Mouse (Mus musculus) limb, embryonic 14.5 days (tissue): ENCODE data around the gene Dlg2. TPM values are rescaled to one million over a fixed set of nuclear protein-coding genes. Genes with fewer than 3 reads are reported as not detected.
A peak's percentile ranks its signal among the peaks of the same experiment; 100 is the strongest.

Source experiments
- ATAC-seq: fragments of 200-750 bp; cut with Nextera tagmentation; 2 replicates; pipeline ENCODE4 v1.8.0; 2017; ENCODE audit warnings: low read depth, moderate number of reproducible peaks, moderate TSS enrichment; ENCODE audit not compliant: low FRiP score
- DNase-seq: peaks from one replicate; pipeline ENCODE4 v3.0.0-alpha.2; 2015; ENCODE audit warnings: low spot score
- H3K27ac ChIP-seq: fragments of 300-500 bp; sonication (generic); replicated peaks from 2 replicates; pipeline ENCODE4 v1.5.1; 2014; ENCODE audit warnings: low read depth, mild to moderate bottlenecking, low read length, moderate library complexity, mixed read lengths
- H3K27me3 ChIP-seq: fragments of 300-500 bp; sonication (generic); 2 replicates; pipeline ENCODE4 v1.6.1; 2014; ENCODE audit warnings: low read length, mixed read lengths; ENCODE audit not compliant: control insufficient read depth, insufficient read depth
- H3K36me3 ChIP-seq: fragments of 300-500 bp; sonication (generic); 2 replicates; pipeline ENCODE4 v1.6.1; 2014; ENCODE audit warnings: mild to moderate bottlenecking, low read length, moderate library complexity, mixed read lengths; ENCODE audit not compliant: control insufficient read depth, insufficient read depth
- H3K4me1 ChIP-seq: fragments of 300-500 bp; sonication (generic); 2 replicates; pipeline ENCODE4 v1.6.1; 2014; ENCODE audit warnings: antibody characterized with exemption, low read length, mixed read lengths; ENCODE audit not compliant: control insufficient read depth, insufficient read depth
- H3K4me2 ChIP-seq: fragments of 300-500 bp; sonication (generic); replicated peaks from 2 replicates; pipeline ENCODE4 v1.6.1; 2014; ENCODE audit warnings: low read depth, mild to moderate bottlenecking, low read length, moderate library complexity; ENCODE audit not compliant: severe bottlenecking
- H3K4me3 ChIP-seq: fragments of 300-500 bp; sonication (generic); replicated peaks from 2 replicates; pipeline ENCODE4 v1.5.1; 2014; ENCODE audit warnings: low read length
- H3K9ac ChIP-seq: fragments of 300-500 bp; sonication (generic); 2 replicates; pipeline ENCODE4 v1.6.1; 2014; ENCODE audit warnings: mild to moderate bottlenecking, low read depth, low read length, moderate library complexity; ENCODE audit not compliant: severe bottlenecking
- H3K9me3 ChIP-seq: fragments of 300-500 bp; sonication (generic); 2 replicates; pipeline ENCODE4 v1.6.1; 2016; ENCODE audit warnings: low read length; ENCODE audit not compliant: control insufficient read depth
- POLR2A ChIP-seq: fragments of 200-500 bp; IDR thresholded peaks from 2 replicates; pipeline ENCODE4 v1.8.0; 2012; ENCODE audit warnings: inconsistent platforms, mild to moderate bottlenecking, moderate library complexity, borderline replicate concordance; ENCODE audit not compliant: insufficient read depth, insufficient read length; ENCODE audit errors: extremely low read depth
- WGBS: fragments of 180-500 bp; shearing (Covaris S2); extraction: QIAGEN DNeasy Blood & Tissue Kit; methylation state at CpG from one replicate; pipeline ENCODE4 v1.1.7; 2014; 5-methylcytosine and 5-hydroxymethylcytosine counted together
- polyA plus RNA-seq, 2 experiments: library from polyadenylated mRNA; depleted of rRNA in 1 of 2; stranded (reverse) in 1 of 2; unstranded in 1 of 2; fragments of >200 nt; fragmentation: Nextera tagmentation in 1 of 2; extraction: Ambion mirVana in 1 of 2; gene quantifications; 2 replicates each; pipeline versions ENCODE4 v1.2.1 to v1.2.3; 2012 to 2014

Gene Dlg2
- polyA plus RNA-seq, 2 experiments, result 4.6 to 7.3 TPM

GRCm38 (mm10) chr7:91893991-91894390, 1417.5 kb downstream of the Dlg2 start:
- WGBS, result 71% methylated on average over 8 of the region's 8 CpGs

GRCm38 (mm10) chr7:91896935-91897334, 1420.5 kb downstream of the Dlg2 start:
- H3K9ac ChIP-seq, result no peak overlapping the region
- 14% methylated on average over 2 of the region's 2 CpGs for WGBS
- H3K27ac ChIP-seq, result no peak overlapping the region
- H3K27me3 ChIP-seq, result no peaks in the 10 kb centered on the region
- no peaks in the 10 kb centered on the region for H3K36me3 ChIP-seq
- DNase-seq, result no peak
- ATAC-seq, result no peak
- TF ChIP-seq POLR2A, result no peak
- no peak overlapping the region for H3K4me2 ChIP-seq
- no peaks in the 10 kb centered on the region for H3K4me1 ChIP-seq
- H3K4me3 ChIP-seq, result no peak overlapping the region
- no peaks in the 10 kb centered on the region for H3K9me3 ChIP-seq

More at GRCm38 (mm10) chr7:91893991-91894390, 1417.5 kb downstream of the Dlg2 start:
- no peaks in the 10 kb centered on the region for H3K36me3 ChIP-seq
- H3K4me1 ChIP-seq, result no peaks in the 10 kb centered on the region
- TF ChIP-seq POLR2A, result no peak
- H3K4me3 ChIP-seq, result no peak overlapping the region
- H3K27me3 ChIP-seq, result no peaks in the 10 kb centered on the region
- H3K9ac ChIP-seq, result no peak overlapping the region
- DNase-seq (no peak), ATAC-seq (no peak)
- no peaks in the 10 kb centered on the region for H3K9me3 ChIP-seq
- H3K4me2 ChIP-seq, result no peak overlapping the region
- H3K27ac ChIP-seq, result no peak overlapping the region

- no peak overlapping the region for H3K9ac ChIP-seq
- ATAC-seq (peak; percentile 9; the same call in 1 of the 2 replicates), DNase-seq (no peak)
- no peaks in the 10 kb centered on the region for H3K9me3 ChIP-seq
- H3K27me3 ChIP-seq, result no peaks in the 10 kb centered on the region
- H3K27ac ChIP-seq, result no peak overlapping the region
- no peaks in the 10 kb centered on the region for H3K4me1 ChIP-seq
- no peak overlapping the region for H3K4me2 ChIP-seq
- no peak for TF ChIP-seq POLR2A
- H3K36me3 ChIP-seq, result no peaks in the 10 kb centered on the region
- WGBS, result 75% methylated on average over 2 of the region's 2 CpGs
- H3K4me3 ChIP-seq, result no peak overlapping the region
Observed at GRCm38 (mm10) chr7:91897509-91897908, 1421.0 kb downstream of the Dlg2 start.

- Histone ChIP-seq H3K27me3 (no peaks in the 10 kb centered on the region), H3K36me3 (no peaks in the 10 kb centered on the region), H3K4me2 (no peak overlapping the region), H3K9me3 (no peaks in the 10 kb centered on the region), H3K9ac (no peak overlapping the region), H3K4me1 (no peaks in the 10 kb centered on the region), H3K4me3 (no peak overlapping the region), H3K27ac (no peak overlapping the region)
- ATAC-seq, result no peak
- no peak for TF ChIP-seq POLR2A
- WGBS, result 60% methylated on average over 2 of the region's 2 CpGs
- DNase-seq, result no peak
Observed at GRCm38 (mm10) chr7:91902503-91902902, 1426.0 kb downstream of the Dlg2 start.

GRCm38 (mm10) chr7:91916809-91917208, 1440.3 kb downstream of the Dlg2 start:
- Histone ChIP-seq H3K4me2 (no peak overlapping the region), H3K4me3 (no peak overlapping the region), H3K27ac (no peak overlapping the region), H3K9ac (no peak overlapping the region), H3K36me3 (no peaks in the 10 kb centered on the region), H3K4me1 (no peaks in the 10 kb centered on the region), H3K27me3 (no peaks in the 10 kb centered on the region), H3K9me3 (no peaks in the 10 kb centered on the region)
- ATAC-seq, result no peak
- 75% methylated on average over 3 of the region's 3 CpGs for WGBS
- TF ChIP-seq POLR2A, result no peak
- DNase-seq, result no peak

- no peak overlapping the region for H3K9ac ChIP-seq
- no peak overlapping the region for H3K27ac ChIP-seq
- ATAC-seq (no peak), DNase-seq (no peak)
- no peak for TF ChIP-seq POLR2A
- no peak overlapping the region for H3K4me2 ChIP-seq
- H3K9me3 ChIP-seq, result no peaks in the 10 kb centered on the region
- H3K27me3 ChIP-seq, result no peaks in the 10 kb centered on the region
- no peak overlapping the region for H3K4me3 ChIP-seq
- no peaks in the 10 kb centered on the region for H3K4me1 ChIP-seq
- WGBS, result 78% methylated on average over 3 of the region's 3 CpGs
- H3K36me3 ChIP-seq, result no peaks in the 10 kb centered on the region
Observed at GRCm38 (mm10) chr7:91919099-91919498, 1442.6 kb downstream of the Dlg2 start.
